Mouse (Mus musculus) testis, adult 2 months (tissue): Measurements from ENCODE around the gene Slc2a5.

ENCODE experiments used
- CTCF ChIP-seq: fragments of 200-500 bp; IDR thresholded peaks from 2 replicates; pipeline ENCODE4 v1.5.1; 2012; ENCODE audit warnings: low read depth, mild to moderate bottlenecking, inconsistent platforms, low read length, moderate library complexity; ENCODE audit not compliant: control insufficient read depth, insufficient read depth, insufficient replicate concordance
- POLR2A ChIP-seq: fragments of 200-500 bp; IDR thresholded peaks from 2 replicates; pipeline ENCODE4 v1.6.1; 2012; ENCODE audit warnings: low read depth, mild to moderate bottlenecking, inconsistent platforms, low read length, moderate library complexity; ENCODE audit not compliant: control insufficient read depth

DNA sequence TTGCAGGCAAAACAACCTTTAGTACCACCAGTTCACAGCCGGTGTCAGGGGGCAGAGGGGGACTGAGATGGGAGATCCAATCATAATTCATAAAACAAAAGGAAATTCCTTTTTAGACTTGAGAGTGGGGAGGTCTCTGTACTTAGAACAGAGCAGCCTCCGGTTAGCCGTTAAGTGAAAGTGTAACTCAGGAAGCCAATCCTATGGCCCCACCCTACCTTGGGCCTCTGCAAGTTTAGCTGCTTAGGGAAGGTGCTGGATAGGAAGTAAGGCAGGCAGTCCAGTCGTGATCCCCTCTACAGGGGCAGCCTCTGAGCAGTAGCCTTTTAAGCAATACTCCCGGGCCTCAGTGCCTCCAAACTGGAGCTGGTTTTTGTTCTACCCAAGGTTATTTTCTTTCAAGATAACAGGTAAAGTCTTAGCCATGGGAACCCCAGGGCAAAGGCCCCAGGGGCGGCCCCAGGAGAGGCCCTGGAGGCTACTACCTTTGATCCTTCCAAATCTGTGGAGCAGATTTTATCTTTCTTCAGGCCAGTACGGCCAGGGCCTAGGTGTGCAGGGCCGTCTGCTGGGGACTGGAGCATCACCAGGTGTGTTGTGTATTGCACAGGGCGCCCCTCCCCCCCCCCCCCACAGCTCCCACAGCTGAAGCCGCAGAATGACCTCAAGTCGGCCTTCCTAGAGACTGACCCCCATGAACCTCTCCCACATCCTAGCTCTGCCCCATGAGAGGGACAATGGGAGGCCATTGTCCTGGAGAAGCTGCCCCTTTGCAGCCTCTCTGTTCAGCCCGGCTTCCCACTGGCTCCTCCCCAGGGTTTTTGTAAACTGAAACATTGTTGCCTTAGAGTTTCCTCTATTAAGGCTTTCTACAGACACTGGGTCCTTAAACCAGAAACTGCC, 25.3 kb upstream of the Slc2a5 start:
- no peak for TF ChIP-seq CTCF
- TF ChIP-seq POLR2A: no peak
